21 mouse cellular contexts compared by ENCODE assay signal in the genomic region with DNA sequence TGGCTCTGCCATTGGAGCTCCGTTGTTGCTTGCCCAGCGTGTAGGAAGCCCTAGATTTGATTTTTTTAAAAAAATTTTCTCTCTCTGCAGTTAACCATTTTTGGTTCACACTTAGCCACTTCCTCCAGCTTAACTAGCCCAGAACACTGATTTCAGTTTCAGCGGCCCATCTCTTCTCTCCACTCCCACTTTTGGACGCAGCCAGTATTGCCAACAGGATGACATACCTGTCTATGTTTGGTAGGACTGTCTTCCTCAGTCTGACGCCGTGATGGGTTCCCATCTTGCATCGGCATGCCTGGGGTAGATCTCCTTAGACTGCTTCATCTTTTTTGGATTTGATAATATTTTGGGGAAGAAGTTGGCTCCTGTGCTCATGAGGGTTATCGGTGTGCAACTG. TPM values are rescaled to one million over a fixed set of nuclear protein-coding genes. Genes with fewer than 3 reads are reported as not detected.
DNase-seq lines count a peak whose midpoint lies in the region; ATAC-seq and TF ChIP-seq lines count a peak whose summit lies in the region.
"Had no signal": no experiment of that assay in that cellular context is flagged by ENCODE, and none has a peak within 500 bp of the region (broad histone marks: within the 10 kb centered on the region; RNA-seq: fewer than 3 reads in every experiment).

No protein-coding gene starts in this region.

- peak; percentile 24; the same call in 1 of the 2 replicates for TF ChIP-seq CTCF in layer of hippocampus, adult 2 months (conservative IDR thresholded peaks at IDR 0.05)

- ATAC-seq in erythroblast, adult 5-6 weeks (replicated peaks; ENCODE audit: low FRiP score, poor library complexity, severe bottlenecking): no peak
- ATAC-seq: forebrain, embryonic 14.5 days; hindbrain, embryonic 16.5 days; inflammation-experienced regulatory T-cells, adult 6 months had no signal

- DNase-seq in layer of hippocampus, adult 2 months (ENCODE audit: low spot score in 2 of 2): no peak
- DNase-seq in layer of hippocampus, postnatal 36 days: no peak
- peak; percentile 53 for DNase-seq in thymus, postnatal 14 days
- DNase-seq in thymus, adult 18-20 months: no peak
- DNase-seq in T-cell, adult 2 months (ENCODE audit: low spot score): peak; percentile 67
- peak; percentile 71 for DNase-seq in thymus, postnatal 4 days
- no peak for DNase-seq in adrenal gland, adult (ENCODE audit: inconsistent age in 2 of 2, low spot score in 1 of 2)
- DNase-seq: adrenal gland, postnatal 14 days; cerebellum, adult 18-20 months; cerebellum, adult 9-11 months; gastrocnemius, adult 2 months; gastrocnemius, postnatal 25 days; heart, postnatal 36 days had no signal

- H3K4me3 ChIP-seq in layer of hippocampus, adult 2 months: no peak overlapping the region
- H3K4me3 ChIP-seq: embryonic facial prominence, embryonic 10.5 days; erythroblast, embryonic 14.5 days; forebrain, embryonic 10.5 days; gastrocnemius, adult 2 months; heart, embryonic 13.5 days had no signal

- H3K27ac ChIP-seq in layer of hippocampus, adult 2 months: no peak overlapping the region
- H3K27ac ChIP-seq: forebrain, embryonic 10.5 days; gastrocnemius, adult 2 months; heart, embryonic 13.5 days had no signal

RNA-seq across cellular contexts. Expression of a gene that starts 1.3 kb away (rescaled TPM):
- not detected for total RNA-seq in layer of hippocampus, adult 2 months (2021)
- not detected for total RNA-seq in layer of hippocampus, postnatal 36 days (2021)
- 0.77 TPM in 1 of 2 replicates, not detected in the other for total RNA-seq in erythroblast, adult 5-6 weeks (2015; ENCODE audit: low replicate concordance)
- 0.42 TPM in 1 of 2 replicates, not detected in the other for total RNA-seq in erythroblast, adult 5-6 weeks (2017; ENCODE audit: low replicate concordance)

RNA-seq across cellular contexts. Expression of a gene that starts 49.3 kb away (rescaled TPM):
- total RNA-seq in layer of hippocampus, adult 2 months (2021): 10 to 100 TPM; 69.4 to 71.9 TPM
- total RNA-seq in layer of hippocampus, postnatal 36 days (2021): 10 to 100 TPM; 71.4 to 72.1 TPM
- 10.8 and 29.7 TPM in 2 replicates for total RNA-seq in erythroblast, adult 5-6 weeks (2015; ENCODE audit: low replicate concordance)
- total RNA-seq in erythroblast, adult 5-6 weeks (2017; ENCODE audit: low replicate concordance): 26.1 and 41.5 TPM in 2 replicates

Comparison
In these comparisons a context has a peak if more than half of its experiments do, and no peak if none do; other contexts are left out.
1. DNase-seq: peak in thymus, postnatal 14 days (single experiment), T-cell, adult 2 months (single experiment) and thymus, postnatal 4 days (single experiment); none in layer of hippocampus, adult 2 months (0 of 2), layer of hippocampus, postnatal 36 days (0 of 2), thymus, adult 18-20 months (0 of 2) and adrenal gland, adult (0 of 2).